Mouse (Mus musculus) embryonic facial prominence, embryonic 12.5 days (tissue): ENCODE data around the gene Pdp2. TPM values are rescaled to one million over a fixed set of nuclear protein-coding genes. Genes with fewer than 3 reads are reported as not detected.
"Not testable (repeated sequence)": the region's sequence is repeated elsewhere in the genome, so short reads cannot be mapped to it uniquely, and the experiment has no call there.

Source experiments
- ATAC-seq: fragments of 200-750 bp; cut with Nextera tagmentation; 2 replicates; pipeline ENCODE4 v1.8.0; 2017; ENCODE audit not compliant: insufficient number of reproducible peaks, insufficient read depth, low FRiP score, low TSS enrichment
- H3K27ac ChIP-seq: fragments of 300-500 bp; sonication (generic); 2 replicates; pipeline ENCODE4 v1.5.1; 2016; ENCODE audit warnings: mild to moderate bottlenecking
- H3K27me3 ChIP-seq: fragments of 300-500 bp; sonication (generic); 2 replicates; pipeline ENCODE4 v1.6.1; 2016; ENCODE audit warnings: mild to moderate bottlenecking, moderate library complexity
- H3K36me3 ChIP-seq: fragments of 300-500 bp; sonication (generic); 2 replicates; pipeline ENCODE4 v1.6.1; 2016; ENCODE audit warnings: mild to moderate bottlenecking
- H3K4me1 ChIP-seq: fragments of 300-500 bp; sonication (generic); 2 replicates; pipeline ENCODE4 v1.6.1; 2016
- H3K4me2 ChIP-seq: fragments of 300-500 bp; sonication (generic); replicated peaks from 2 replicates; pipeline ENCODE4 v1.6.1; 2016; ENCODE audit warnings: mild to moderate bottlenecking, moderate library complexity
- H3K4me3 ChIP-seq: fragments of 300-500 bp; sonication (generic); 2 replicates; pipeline ENCODE4 v1.5.1; 2016; ENCODE audit warnings: mild to moderate bottlenecking
- H3K9ac ChIP-seq: fragments of 300-500 bp; sonication (generic); 2 replicates; pipeline ENCODE4 v1.6.1; 2016; ENCODE audit warnings: mild to moderate bottlenecking, moderate library complexity
- H3K9me3 ChIP-seq: fragments of 300-500 bp; sonication (generic); 2 replicates; pipeline ENCODE4 v1.6.1; 2016; ENCODE audit warnings: mild to moderate bottlenecking, moderate library complexity
- WGBS: fragments of 180-500 bp; shearing (Covaris S2); methylation state at CpG from one replicate; pipeline ENCODE4 v1.1.7; 2016; 5-methylcytosine and 5-hydroxymethylcytosine counted together
- polyA plus RNA-seq: library from polyadenylated mRNA; unstranded; fragments of >200 nt; fragmentation: Nextera tagmentation; extraction: Ambion mirVana; gene quantifications from 2 replicates; pipeline ENCODE4 v1.2.1, GENCODE M21; 2016

Pdp2 gene
- polyA plus RNA-seq, 1 experiment from 2014 or later: 13.7 TPM

GRCm38 (mm10) chr8:104576820-104577219, 14.4 kb upstream of the Pdp2 start:
- Histone ChIP-seq H3K27me3 (no peaks in the 10 kb centered on the region), H3K9me3 (no peaks in the 10 kb centered on the region), H3K9ac (no peak overlapping the region), H3K36me3 (no peaks in the 10 kb centered on the region), H3K4me3 (no peak overlapping the region), H3K4me1 (no peaks in the 10 kb centered on the region), H3K4me2 (no peak overlapping the region), H3K27ac (no peak overlapping the region)
- ATAC-seq: no peak
- WGBS: 91% methylated on average over 3 of the region's 3 CpGs

GRCm38 (mm10) chr8:104577606-104578005, 13.6 kb upstream of the Pdp2 start:
- not testable (repeated sequence) for H3K27me3 ChIP-seq, H3K4me1 ChIP-seq, ATAC-seq, H3K27ac ChIP-seq, H3K4me3 ChIP-seq, H3K9ac ChIP-seq, H3K36me3 ChIP-seq, H3K9me3 ChIP-seq, H3K4me2 ChIP-seq
- WGBS: 79% methylated on average over 17 of the region's 17 CpGs

GRCm38 (mm10) chr8:104584522-104584921, 6.7 kb upstream of the Pdp2 start:
- no peak overlapping the region for H3K27ac ChIP-seq
- H3K4me1 ChIP-seq: no peaks in the 10 kb centered on the region
- H3K9me3 ChIP-seq: no peaks in the 10 kb centered on the region
- H3K4me3 ChIP-seq: no peak overlapping the region
- 60% methylated on average over 1 of the region's 1 CpGs for WGBS
- H3K9ac ChIP-seq: no peak overlapping the region
- no peak for ATAC-seq
- H3K4me2 ChIP-seq: no peak overlapping the region
- H3K36me3 ChIP-seq: no peaks in the 10 kb centered on the region
- no peaks in the 10 kb centered on the region for H3K27me3 ChIP-seq

- Histone ChIP-seq H3K27ac (no peak overlapping the region), H3K4me2 (no peak overlapping the region), H3K36me3 (peaks cover 18% of the 10 kb centered on the region), H3K4me1 (0 out of 2 replicates have a peak, but pooled peaks cover 3% of the 10 kb centered on the region), H3K9ac (no peak overlapping the region), H3K9me3 (no peaks in the 10 kb centered on the region), H3K4me3 (no peak overlapping the region), H3K27me3 (no peaks in the 10 kb centered on the region)
- 93% methylated on average over 3 of the region's 3 CpGs for WGBS
- ATAC-seq: no peak
Observed at GRCm38 (mm10) chr8:104590284-104590683, 967 bp upstream of the Pdp2 start.

- no peaks in the 10 kb centered on the region for H3K27me3 ChIP-seq
- H3K4me2 ChIP-seq: peak overlapping the region; percentile 67
- ATAC-seq: no peak
- peak overlapping the region; percentile 50 for H3K9ac ChIP-seq
- WGBS: 2% methylated on average over 9 of the region's 9 CpGs
- no peaks in the 10 kb centered on the region for H3K9me3 ChIP-seq
- peak overlapping the region; percentile 53 for H3K4me3 ChIP-seq
- peaks cover 23% of the 10 kb centered on the region for H3K36me3 ChIP-seq
- H3K27ac ChIP-seq: peak overlapping the region; percentile 82
- 0 out of 2 replicates have a peak, but pooled peaks cover 3% of the 10 kb centered on the region for H3K4me1 ChIP-seq
Observed at GRCm38 (mm10) chr8:104591856-104592255, 605 bp downstream of the Pdp2 start.

- peak overlapping the region; percentile 67 for H3K4me2 ChIP-seq
- no peaks in the 10 kb centered on the region for H3K27me3 ChIP-seq
- peaks cover 23% of the 10 kb centered on the region for H3K36me3 ChIP-seq
- H3K9me3 ChIP-seq: no peaks in the 10 kb centered on the region
- no peak for ATAC-seq
- no peak overlapping the region for H3K9ac ChIP-seq
- 70% methylated on average over 6 of the region's 6 CpGs for WGBS
- 0 out of 2 replicates have a peak, but pooled peaks cover 3% of the 10 kb centered on the region for H3K4me1 ChIP-seq
- no peak overlapping the region for H3K27ac ChIP-seq
- H3K4me3 ChIP-seq: 0 out of 2 replicates have a peak overlapping the region, but pooled peaks have one; percentile 53
Observed at GRCm38 (mm10) chr8:104592566-104592965, 1.3 kb downstream of the Pdp2 start.

GRCm38 (mm10) chr8:104593536-104594325, 2.5 kb downstream of the Pdp2 start:
- H3K4me1 ChIP-seq: 0 out of 2 replicates have a peak, but pooled peaks cover 3% of the 10 kb centered on the region
- 93% methylated on average over 31 of the region's 31 CpGs for WGBS
- H3K36me3 ChIP-seq: peaks cover 23% of the 10 kb centered on the region
- no peak overlapping the region for H3K4me3 ChIP-seq
- H3K9ac ChIP-seq: no peak overlapping the region
- H3K4me2 ChIP-seq: no peak overlapping the region
- no peak overlapping the region for H3K27ac ChIP-seq
- no peaks in the 10 kb centered on the region for H3K9me3 ChIP-seq
- no peaks in the 10 kb centered on the region for H3K27me3 ChIP-seq
- ATAC-seq: no peak

GRCm38 (mm10) chr8:104594611-104595362, 3.5 kb downstream of the Pdp2 start:
- Histone ChIP-seq H3K27ac (no peak overlapping the region), H3K4me3 (no peak overlapping the region), H3K4me2 (no peak overlapping the region), H3K36me3 (peaks cover 23% of the 10 kb centered on the region), H3K27me3 (no peaks in the 10 kb centered on the region), H3K9ac (no peak overlapping the region), H3K4me1 (0 out of 2 replicates have a peak, but pooled peaks cover 3% of the 10 kb centered on the region), H3K9me3 (no peaks in the 10 kb centered on the region)
- ATAC-seq: no peak
- 94% methylated on average over 19 of the region's 19 CpGs for WGBS

- no peaks in the 10 kb centered on the region for H3K9me3 ChIP-seq
- H3K4me2 ChIP-seq: no peak overlapping the region
- no peak overlapping the region for H3K27ac ChIP-seq
- 86% methylated on average over 21 of the region's 21 CpGs for WGBS
- H3K27me3 ChIP-seq: no peaks in the 10 kb centered on the region
- H3K36me3 ChIP-seq: peaks cover 23% of the 10 kb centered on the region
- no peak overlapping the region for H3K9ac ChIP-seq
- ATAC-seq: no peak
- no peaks in the 10 kb centered on the region for H3K4me1 ChIP-seq
- no peak overlapping the region for H3K4me3 ChIP-seq
Observed at GRCm38 (mm10) chr8:104595773-104596536, 4.7 kb downstream of the Pdp2 start.

GRCm38 (mm10) chr8:104597656-104598055, 6.4 kb downstream of the Pdp2 start:
- ATAC-seq: no peak
- Histone ChIP-seq H3K4me2 (no peak overlapping the region), H3K4me1 (peaks cover 10% of the 10 kb centered on the region), H3K27me3 (no peaks in the 10 kb centered on the region), H3K4me3 (no peak overlapping the region), H3K9ac (no peak overlapping the region), H3K27ac (no peak overlapping the region), H3K36me3 (peaks cover 23% of the 10 kb centered on the region), H3K9me3 (no peaks in the 10 kb centered on the region)
- WGBS: 88% methylated on average over 6 of the region's 6 CpGs

- H3K4me2 ChIP-seq: no peak overlapping the region
- H3K27me3 ChIP-seq: no peaks in the 10 kb centered on the region
- no peak overlapping the region for H3K27ac ChIP-seq
- H3K4me3 ChIP-seq: no peak overlapping the region
- no peak overlapping the region for H3K9ac ChIP-seq
- peaks cover 22% of the 10 kb centered on the region for H3K36me3 ChIP-seq
- WGBS: 64% methylated on average over 6 of the region's 6 CpGs
- H3K9me3 ChIP-seq: no peaks in the 10 kb centered on the region
- peaks cover 10% of the 10 kb centered on the region for H3K4me1 ChIP-seq
- no peak for ATAC-seq
Observed at GRCm38 (mm10) chr8:104598496-104598895, 7.2 kb downstream of the Pdp2 start.
